7 mouse cellular contexts compared by ENCODE assay signal in the genomic region with DNA sequence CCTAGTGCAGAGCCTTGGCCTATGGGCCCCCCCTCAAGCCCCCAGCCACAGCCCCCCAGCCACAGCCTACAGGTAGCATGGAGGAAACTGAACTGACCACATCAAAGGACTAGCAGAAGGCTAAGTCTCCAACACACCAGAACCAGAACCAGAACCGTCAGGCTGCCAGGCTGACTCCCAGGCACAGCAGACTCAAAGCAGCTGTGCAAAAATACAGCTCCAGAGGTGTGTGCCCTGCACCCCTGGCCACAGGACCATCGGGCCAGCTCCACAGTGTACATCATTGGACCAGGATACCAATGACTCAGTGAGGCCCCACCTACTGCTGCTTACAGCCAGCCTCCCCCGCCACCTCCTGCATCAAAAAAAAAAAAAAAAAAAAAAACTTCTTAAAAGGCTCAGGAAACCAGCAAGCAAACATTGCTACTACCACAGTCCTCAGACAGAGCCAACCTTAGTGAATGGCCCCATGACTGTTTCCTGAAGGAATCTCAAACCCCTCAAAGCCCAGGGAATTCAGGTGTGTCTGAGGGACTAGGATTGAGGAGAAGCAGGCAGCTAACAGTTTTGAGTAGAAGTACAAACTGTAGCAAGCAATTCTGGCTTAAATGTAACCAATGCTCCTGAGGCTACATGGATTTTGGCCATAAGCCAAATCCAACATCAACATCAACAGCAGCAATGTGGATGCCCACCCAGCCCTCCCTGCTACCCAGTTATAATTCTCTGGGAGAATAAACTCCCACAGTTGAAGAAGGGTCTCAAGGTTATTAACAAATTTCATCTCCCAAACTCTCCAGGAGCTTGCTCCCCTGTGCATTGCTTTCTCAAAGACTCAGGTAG. TPM values are rescaled to one million over a fixed set of nuclear protein-coding genes. Genes with fewer than 3 reads are reported as not detected.
DNase-seq lines count a peak whose midpoint lies in the region; ATAC-seq and TF ChIP-seq lines count a peak whose summit lies in the region.

No protein-coding gene starts in this region.

- peak; percentile 54; the same call in 1 of the 2 replicates for ATAC-seq in kidney, embryonic 14.5 days (ENCODE audit: low FRiP score, low TSS enrichment)
- ATAC-seq in hematopoietic stem cell, adult 5-6 weeks (replicated peaks in 1 of 2; ENCODE audit: insufficient read depth in 1 of 2, low FRiP score in 2 of 2, low TSS enrichment in 1 of 2, low read depth in 1 of 2, poor library complexity in 2 of 2, severe bottlenecking in 2 of 2): peak; percentile 36 to 46; a peak in 3 of 4 replicates
- 0 out of 2 replicates have a peak, but pooled peaks have one; percentile 34 for ATAC-seq in stomach, embryonic 14.5 days (ENCODE audit: insufficient number of reproducible peaks, insufficient read depth, low FRiP score, low read depth)

- no peak overlapping the region for H3K4me2 ChIP-seq in kidney, embryonic 14.5 days (replicated peaks; ENCODE audit: low read depth, low read length)
- H3K4me2 ChIP-seq in stomach, embryonic 14.5 days (replicated peaks; ENCODE audit: low read depth, low read length): no peak overlapping the region

- DNase-seq in kidney, adult 9 months: no peak
- no peak for DNase-seq in MEL (ENCODE audit: low read depth, low spot score)
- no peak for DNase-seq in left cerebral cortex, postnatal 14 days (ENCODE audit: low spot score in 2 of 2)
- DNase-seq in gastrocnemius, adult 8-10 months (ENCODE audit: low spot score in 2 of 2): no peak

- peaks cover 29% of the 10 kb centered on the region for H3K4me1 ChIP-seq in kidney, embryonic 14.5 days (ENCODE audit: control insufficient read depth, insufficient read depth, low read length)
- H3K4me1 ChIP-seq in MEL (ENCODE audit: control insufficient read depth in 1 of 2, insufficient read depth in 2 of 2, low read length in 2 of 2): no peaks in the 10 kb centered on the region
- peaks cover 46% of the 10 kb centered on the region for H3K4me1 ChIP-seq in stomach, embryonic 14.5 days (ENCODE audit: control insufficient read depth, insufficient read depth, low read length)

- TF ChIP-seq CTCF in MEL (IDR thresholded peaks at IDR 0.05 in 2 of 3, conservative IDR thresholded peaks at IDR 0.05 in 1 of 3; ENCODE audit: control insufficient read depth in 1 of 3, insufficient read depth in 1 of 3, low read depth in 2 of 3, low read length in 3 of 3, poor library complexity in 1 of 3, severe bottlenecking in 1 of 3): no peak

- WGBS in kidney, embryonic 14.5 days: 76% methylated on average over 3 of the region's 3 CpGs
- 58% methylated on average over 3 of the region's 3 CpGs for WGBS in stomach, embryonic 14.5 days

- no peak for TF ChIP-seq POLR2A in MEL (IDR thresholded peaks at IDR 0.05; ENCODE audit: control insufficient read depth in 1 of 2, insufficient read depth in 1 of 2, low read depth in 1 of 2, low read length in 2 of 2, poor library complexity in 1 of 2)

- peak overlapping the region; percentile 26; the same call in 1 of the 2 replicates for H3K27ac ChIP-seq in kidney, embryonic 14.5 days (ENCODE audit: low read depth, low read length)
- no peak overlapping the region for H3K27ac ChIP-seq in MEL (ENCODE audit: control insufficient read depth, low read depth, low read length)
- H3K27ac ChIP-seq in stomach, embryonic 14.5 days (ENCODE audit: low read length): peak overlapping the region; percentile 15; the same call in 1 of the 2 replicates

- H3K27me3 ChIP-seq in kidney, embryonic 14.5 days (ENCODE audit: control insufficient read depth, insufficient read depth, low read length): no peaks in the 10 kb centered on the region
- no peaks in the 10 kb centered on the region for H3K27me3 ChIP-seq in MEL (ENCODE audit: control insufficient read depth in 1 of 2, insufficient read depth in 2 of 2, low read length in 2 of 2)
- no peaks in the 10 kb centered on the region for H3K27me3 ChIP-seq in stomach, embryonic 14.5 days (ENCODE audit: control insufficient read depth, insufficient read depth, low read length)

- TF ChIP-seq RAD21 in MEL (IDR thresholded peaks at IDR 0.05; ENCODE audit: low read depth, low read length): no peak

- H3K79me2 ChIP-seq in MEL (ENCODE audit: control insufficient read depth, insufficient read depth, low read length, poor library complexity): peaks cover 8% of the 10 kb centered on the region

- H3K4me3 ChIP-seq in kidney, embryonic 14.5 days (ENCODE audit: low read length): no peak overlapping the region
- H3K4me3 ChIP-seq in MEL (ENCODE audit: control insufficient read depth in 1 of 2, insufficient read depth in 1 of 2, low read depth in 2 of 2, low read length in 2 of 2): no peak overlapping the region
- no peak overlapping the region for H3K4me3 ChIP-seq in stomach, embryonic 14.5 days (ENCODE audit: low read depth, low read length)

- TF ChIP-seq EP300 in MEL (IDR thresholded peaks at IDR 0.05; ENCODE audit: low read depth in 1 of 2, low read length in 2 of 2): no peak

- H3K9me3 ChIP-seq in kidney, embryonic 14.5 days (ENCODE audit: control insufficient read depth, low read length): no peaks in the 10 kb centered on the region
- no peaks in the 10 kb centered on the region for H3K9me3 ChIP-seq in MEL (replicated peaks; ENCODE audit: insufficient read depth, low read length)
- H3K9me3 ChIP-seq in stomach, embryonic 14.5 days (ENCODE audit: control insufficient read depth, low read depth, low read length): no peaks in the 10 kb centered on the region

- H3K36me3 ChIP-seq in kidney, embryonic 14.5 days (ENCODE audit: control insufficient read depth, insufficient read depth, low read length): peaks cover 17% of the 10 kb centered on the region; the same call in 1 of the 2 replicates
- peaks cover 0 to 10% of the 10 kb centered on the region in 2 experiments; a peak in 2 of 4 replicates for H3K36me3 ChIP-seq in MEL (ENCODE audit: control insufficient read depth in 1 of 2, insufficient read depth in 2 of 2, low read length in 2 of 2)
- H3K36me3 ChIP-seq in stomach, embryonic 14.5 days (ENCODE audit: control insufficient read depth, insufficient read depth, low read length): no peaks in the 10 kb centered on the region; the same call in 1 of the 2 replicates

- no peak overlapping the region for H3K9ac ChIP-seq in kidney, embryonic 14.5 days (ENCODE audit: low read depth, low read length)
- no peak overlapping the region for H3K9ac ChIP-seq in MEL (ENCODE audit: control insufficient read depth, low read depth, low read length, poor library complexity, severe bottlenecking)
- H3K9ac ChIP-seq in stomach, embryonic 14.5 days (replicated peaks; ENCODE audit: low read depth, low read length): no peak overlapping the region

- intact Hi-C loops in left cerebral cortex, postnatal 14 days (cut with DNase I): no loop called here

TF ChIP-seq in MEL, 35 proteins besides CTCF, POLR2A, EP300 and RAD21:
- TF ChIP-seq TBP (IDR thresholded peaks at IDR 0.05; ENCODE audit: low read depth, low read length): no peak
- no peak for TF ChIP-seq CHD1 (IDR thresholded peaks at IDR 0.05; ENCODE audit: low read depth, low read length)
- TF ChIP-seq NELFE (IDR thresholded peaks at IDR 0.05; ENCODE audit: low read depth, low read length): no peak
- TF ChIP-seq UBTF (IDR thresholded peaks at IDR 0.05; ENCODE audit: borderline replicate concordance, insufficient read depth, low read depth, low read length): no peak
- no peak for TF ChIP-seq ZC3H11A (IDR thresholded peaks at IDR 0.05; ENCODE audit: low read depth, low read length)
- TF ChIP-seq ETS1 (IDR thresholded peaks at IDR 0.05; ENCODE audit: low read depth, low read length): no peak
- TF ChIP-seq ZNF384 (IDR thresholded peaks at IDR 0.05; ENCODE audit: low read depth, low read length): 0 out of 2 replicates have a peak, but pooled peaks have one; percentile 39

RNA-seq across cellular contexts. Expression of gene Tet3, which starts 42.4 kb away (rescaled TPM):
- polyA plus RNA-seq in kidney, embryonic 14.5 days (2014; fragmentation: Nextera tagmentation; extraction: Ambion mirVana): 48.6 and 54.9 TPM in 2 replicates
- 11.0 and 11.6 TPM in 2 replicates for total RNA-seq in MEL (2012; rRNA removed)
- polyA plus RNA-seq in MEL (2012; ENCODE audit: insufficient read depth in 1 of 2, insufficient read length in 2 of 2, low read depth in 1 of 2, low replicate concordance in 2 of 2, missing spikeins in 1 of 2): 10 to 100 TPM; 22.9 to 35.3 TPM
- 13.4 and 20.4 TPM in 2 replicates for total RNA-seq in hematopoietic stem cell, adult 5-6 weeks (2017)
- 43.7 and 49.2 TPM in 2 replicates for polyA plus RNA-seq in stomach, embryonic 14.5 days (2014; fragmentation: Nextera tagmentation; extraction: Ambion mirVana)
- total RNA-seq in left cerebral cortex, postnatal 14 days (2021): 100 to 1,000 TPM; 106 to 114 TPM
- total RNA-seq in gastrocnemius, adult 8-10 months (2022): 10 to 100 TPM in 3 of 4 experiments, 1 to 10 TPM in 1; 9.8 to 20.1 (median 14.8) TPM
